Mouse (Mus musculus): ENCODE data around the gene Rere.

DNA sequence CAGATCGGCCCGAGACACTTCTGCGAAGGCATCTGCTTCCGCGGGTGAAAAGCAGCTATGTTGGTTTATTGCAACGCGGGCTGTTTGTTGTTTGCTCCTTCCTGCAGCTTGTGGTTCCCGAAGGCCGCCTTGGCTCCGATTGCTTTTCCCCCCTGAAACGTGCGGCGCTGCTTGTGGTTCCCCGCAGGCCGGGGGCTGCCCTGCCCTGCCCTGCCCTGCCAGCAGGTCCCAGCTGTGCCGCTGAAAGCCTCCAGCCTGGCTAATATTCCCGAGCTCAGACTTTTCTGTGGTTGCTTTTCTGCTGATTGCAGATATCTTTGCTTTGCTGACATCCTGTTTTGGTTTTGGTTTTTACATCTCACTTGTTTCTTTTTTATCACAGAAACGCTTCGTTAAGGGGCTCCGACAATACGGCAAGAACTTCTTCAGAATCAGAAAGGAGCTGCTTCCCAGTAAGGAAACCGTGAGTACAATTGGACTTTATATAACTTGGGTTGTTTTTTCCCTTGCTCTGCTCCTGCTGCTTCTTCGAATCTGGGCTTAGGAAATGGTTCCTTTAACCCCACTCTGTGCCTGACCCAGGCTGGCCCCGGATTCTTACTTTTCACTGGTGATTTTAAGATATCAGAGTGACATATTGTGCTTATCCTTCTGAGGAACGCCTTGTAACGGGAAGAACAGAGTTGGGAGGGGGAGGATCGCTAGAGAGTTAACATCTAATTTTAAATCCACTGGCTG is 288.6 kb downstream of the Rere start:
- TF ChIP-seq CTCF (IDR thresholded peaks at IDR 0.05; ENCODE audit: borderline replicate concordance, extremely low read depth, insufficient read depth, insufficient read length) = 0 out of 2 replicates have a peak, but pooled peaks have one; percentile 5
- TF ChIP-seq POLR2A (IDR thresholded peaks at IDR 0.05; ENCODE audit: borderline replicate concordance, extremely low read depth, insufficient read depth, insufficient read length, poor library complexity, severe bottlenecking) = no peak
